Mouse (Mus musculus) heart, postnatal 10 days (tissue): ENCODE results near the gene Xndc1. TPM values are rescaled to one million over a fixed set of nuclear protein-coding genes. Genes with fewer than 3 reads are reported as not detected.

Experiments used
- DNase-seq, 2 experiments: peaks; one replicate each; pipeline ENCODE4 v3.0.0; 2021
- intact Hi-C: fragments of 180-260 bp; cut with DNase I; formaldehyde crosslinking; loops from one replicate; pipeline ENCODE4 v1.15.1; 2025
- total RNA-seq, 2 experiments: library from RNA; stranded (reverse); gene quantifications; 2 replicates each; pipeline ENCODE4 v1.2.3; 2021

Gene Xndc1
- total RNA-seq, 2 experiments from 2014 or later = 9.6 to 10.9 TPM

DNA sequence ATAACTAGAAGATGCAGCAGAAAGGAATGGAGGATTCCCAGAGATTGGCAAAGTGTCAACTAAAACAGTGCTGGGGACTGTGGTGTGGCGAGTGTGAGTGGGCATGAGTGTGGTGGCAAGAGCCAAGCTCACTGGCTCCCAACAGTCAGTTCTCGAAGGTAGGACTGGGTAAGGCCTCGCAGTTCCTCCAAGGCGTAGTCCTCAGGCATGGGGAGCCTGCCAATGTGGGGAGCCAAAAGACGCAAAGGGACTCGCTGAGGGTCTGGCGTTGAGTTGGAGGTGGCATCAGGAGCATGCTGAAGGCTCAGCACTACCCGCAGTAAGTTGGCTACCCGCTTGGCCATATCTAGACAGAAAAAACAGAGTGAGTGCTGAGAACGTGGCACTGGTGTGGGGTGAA lies 55.0 kb downstream of the Xndc1 start:
- intact Hi-C loops = no loop called here
- DNase-seq = no peak

DNA sequence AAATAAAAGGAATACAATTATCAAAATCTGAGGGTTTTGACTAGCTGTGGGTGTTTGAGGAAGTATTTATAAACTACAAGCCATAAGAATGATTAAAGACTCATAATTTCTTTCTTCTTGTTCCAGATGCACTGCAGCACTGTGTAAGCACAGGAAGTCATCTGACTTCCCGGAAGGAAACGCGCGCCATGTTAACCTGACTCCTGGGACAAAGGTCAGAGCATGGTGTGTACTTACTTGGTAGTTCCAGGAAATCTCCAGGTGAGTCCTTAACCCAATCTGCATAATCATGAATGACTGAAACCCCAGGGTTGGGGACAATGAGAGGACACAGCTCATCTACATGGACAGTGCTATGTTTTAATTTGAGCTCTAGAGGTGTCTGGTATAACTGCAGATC lies 67.1 kb downstream of the Xndc1 start:
- DNase-seq = no peak
- intact Hi-C loops = no loop called here

Other genes starting within 250 kb of the Xndc1 start
- under 1 TPM; 0.42 to 0.48 TPM for gene Phox2a, start 247.2 kb upstream of the Xndc1 start, total RNA-seq
- gene Inppl1, start 227.3 kb upstream of the Xndc1 start, total RNA-seq = 100 to 1,000 TPM; 135 to 140 TPM
- gene Folr2, start 208.3 kb upstream of the Xndc1 start, total RNA-seq = 1 to 10 TPM; 2.3 to 3.8 TPM
- gene Anapc15, start 201.8 kb upstream of the Xndc1 start, total RNA-seq = 10 to 100 TPM; 21.5 to 28.7 TPM
- 1 to 10 TPM in 1 of 2 experiments, under 1 TPM in 1; 0.72 to 1.2 TPM for gene Folr1, start 194.7 kb upstream of the Xndc1 start, total RNA-seq
- gene Lamtor1, start 159.6 kb upstream of the Xndc1 start, total RNA-seq = 100 to 1,000 TPM in 1 of 2 experiments, 10 to 100 TPM in 1; 99.8 to 107 TPM
- gene Tomt, start 159.2 kb upstream of the Xndc1 start, total RNA-seq = not detected
- gene Lrrc51, start 131.6 kb upstream of the Xndc1 start, total RNA-seq = 1 to 10 TPM; 2.4 to 2.9 TPM
- 100 to 1,000 TPM in 1 of 2 experiments, 10 to 100 TPM in 1; 97.4 to 113 TPM for gene Numa1, start 131.4 kb upstream of the Xndc1 start, total RNA-seq
- gene Il18bp, start 46.8 kb upstream of the Xndc1 start, total RNA-seq = 1 to 10 TPM; 4.4 to 5.7 TPM
- gene Rnf121, start within 50 bp of the Xndc1 start, total RNA-seq = 10 to 100 TPM; 20.4 to 24.3 TPM
- gene Xntrpc, start 202 bp downstream of the Xndc1 start, total RNA-seq = under 1 TPM; 0.81 to 0.92 TPM
- gene Trpc2, start 17.6 kb downstream of the Xndc1 start, total RNA-seq = under 1 TPM in 1 of 2 experiments, not detected in 1; 0.20 TPM
- 10 to 100 TPM; 44.2 to 46.2 TPM for gene Art1, start 36.2 kb downstream of the Xndc1 start, total RNA-seq
- 1 to 10 TPM; 1.5 to 2.1 TPM for gene Art5, start 44.0 kb downstream of the Xndc1 start, total RNA-seq
- gene Chrna10, start 51.3 kb downstream of the Xndc1 start, total RNA-seq = under 1 TPM; 0.10 to 0.30 TPM
- 10 to 100 TPM; 39.9 to 40.5 TPM for gene Nup98, start 144.7 kb downstream of the Xndc1 start, total RNA-seq
- gene Pgap2, start 144.7 kb downstream of the Xndc1 start, total RNA-seq = 10 to 100 TPM; 55.2 to 58.0 TPM
- 10 to 100 TPM; 40.8 to 42.2 TPM for gene Rhog, start 190.5 kb downstream of the Xndc1 start, total RNA-seq
- gene Stim1, start 202.3 kb downstream of the Xndc1 start, total RNA-seq = 10 to 100 TPM; 23.4 to 30.7 TPM